Mouse (Mus musculus) gonadal fat pad, adult 2 months (tissue): Measurements from ENCODE around the gene Fat3. TPM values are rescaled to one million over a fixed set of nuclear protein-coding genes. Genes with fewer than 3 reads are reported as not detected.

Source experiments
- DNase-seq: peaks from one replicate; pipeline ENCODE4 v3.0.0-alpha.2; 2012; ENCODE audit warnings: low read depth
- polyA plus RNA-seq: library from polyadenylated mRNA; depleted of rRNA; stranded (reverse); fragments of >200 nt; gene quantifications from 2 replicates; pipeline ENCODE4 v1.2.3, GENCODE M21; 2012

Fat3 gene
- polyA plus RNA-seq, 1 experiment, result 1.00 TPM

GRCm38 (mm10) chr9:16246741-16247140, 254.3 kb downstream of the Fat3 start:
- no peak for DNase-seq

DNA sequence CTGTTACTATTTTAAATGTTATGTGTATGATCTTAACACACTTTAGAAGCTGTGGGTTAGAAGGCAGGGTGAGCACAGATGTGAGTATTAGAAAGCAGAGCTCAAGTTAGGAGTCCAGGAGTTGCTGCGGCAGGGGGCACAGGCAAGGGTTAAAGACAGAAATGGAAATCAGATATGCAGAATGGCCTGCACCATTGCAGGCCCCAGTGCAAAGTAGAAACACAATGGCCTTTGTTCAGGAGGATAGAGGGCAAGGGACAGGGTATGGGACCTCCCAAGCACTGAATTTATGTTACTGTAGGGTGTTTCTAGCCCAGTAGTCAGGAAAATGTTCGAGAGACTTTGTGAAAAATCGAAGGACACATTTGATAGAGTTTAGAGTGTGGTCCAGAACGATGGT, 269.5 kb downstream of the Fat3 start:
- DNase-seq, result no peak

DNA sequence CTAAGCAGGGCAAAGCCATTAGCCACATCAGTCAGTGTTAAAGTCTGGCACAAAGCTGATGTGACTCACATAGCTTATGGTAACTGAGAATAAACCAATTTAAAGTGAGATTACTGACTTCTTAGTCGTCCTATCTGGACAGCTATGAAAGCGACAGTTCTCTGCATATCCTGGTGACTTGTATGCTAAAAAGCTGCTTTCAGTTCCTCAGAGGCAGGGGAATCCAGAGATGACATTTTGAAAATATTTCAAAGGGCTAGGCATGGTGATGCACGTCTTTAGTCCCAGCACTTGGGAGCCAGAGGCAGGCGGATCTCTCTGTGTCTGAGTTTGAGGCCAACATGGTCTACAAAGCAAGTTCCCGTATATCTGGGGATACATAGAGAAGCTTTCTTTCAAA, 272.2 kb downstream of the Fat3 start:
- DNase-seq, result no peak

- no peak for DNase-seq
Measured at GRCm38 (mm10) chr9:16227398-16227797, 273.7 kb downstream of the Fat3 start.

- DNase-seq, result no peak
Measured at GRCm38 (mm10) chr9:16226545-16226944, 274.5 kb downstream of the Fat3 start.

GRCm38 (mm10) chr9:16221885-16222284, 279.2 kb downstream of the Fat3 start:
- peak; percentile 68 for DNase-seq

- DNase-seq, result peak; percentile 92
Measured at GRCm38 (mm10) chr9:16216235-16216634, 284.9 kb downstream of the Fat3 start.

- DNase-seq, result no peak
Measured at GRCm38 (mm10) chr9:16214731-16215681, 286.1 kb downstream of the Fat3 start.

- DNase-seq, result no peak
Measured at GRCm38 (mm10) chr9:16213324-16213723, 287.8 kb downstream of the Fat3 start.

- DNase-seq, result no peak
Measured at GRCm38 (mm10) chr9:16212628-16213027, 288.5 kb downstream of the Fat3 start.

DNA sequence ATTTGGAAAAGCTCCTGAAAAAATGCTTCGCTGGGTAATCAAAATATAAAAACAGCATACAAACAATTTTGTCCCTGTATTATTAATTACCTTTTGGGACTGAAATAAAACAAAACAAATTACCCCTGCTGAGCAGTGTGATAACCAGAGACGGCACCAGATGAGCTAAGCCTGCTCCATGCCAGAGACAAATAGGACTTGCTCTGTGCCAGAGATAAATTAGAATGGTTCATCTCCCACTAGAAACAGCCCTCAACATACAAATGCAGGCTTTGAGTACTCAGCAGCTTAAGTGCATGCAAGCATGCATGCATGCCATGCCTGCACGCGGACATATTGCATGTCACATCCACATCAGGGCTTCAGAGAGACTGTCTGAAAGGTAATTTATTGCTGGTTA, 288.9 kb downstream of the Fat3 start:
- DNase-seq, result no peak

- DNase-seq, result no peak
Measured at GRCm38 (mm10) chr9:16211468-16211867, 289.6 kb downstream of the Fat3 start.

DNA sequence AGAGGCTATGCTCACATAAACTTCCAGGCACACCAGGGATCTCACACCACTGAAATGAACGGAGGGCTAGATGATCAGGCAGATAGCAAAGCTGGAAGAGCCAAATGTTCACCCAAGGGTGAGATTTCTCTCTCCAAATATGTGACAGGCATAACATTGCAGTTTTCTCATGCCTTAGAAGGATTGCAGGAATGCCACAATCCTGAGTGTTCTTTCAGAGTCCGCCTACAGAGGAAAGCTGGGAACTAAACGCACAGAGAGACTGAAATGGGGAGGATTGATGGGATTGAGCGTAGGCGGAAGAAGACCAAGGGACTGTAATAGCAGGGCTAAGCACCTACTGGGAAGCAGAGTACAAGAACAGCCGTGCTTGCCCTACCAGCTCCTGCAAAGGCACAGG, 298.8 kb downstream of the Fat3 start:
- no peak for DNase-seq

GRCm38 (mm10) chr9:16200948-16201347, 300.1 kb downstream of the Fat3 start:
- peak; percentile 66 for DNase-seq

- DNase-seq, result no peak
Measured at GRCm38 (mm10) chr9:16186461-16186860, 314.6 kb downstream of the Fat3 start.

- DNase-seq, result peak; percentile 76
Measured at GRCm38 (mm10) chr9:16169238-16169637, 331.8 kb downstream of the Fat3 start.

DNA sequence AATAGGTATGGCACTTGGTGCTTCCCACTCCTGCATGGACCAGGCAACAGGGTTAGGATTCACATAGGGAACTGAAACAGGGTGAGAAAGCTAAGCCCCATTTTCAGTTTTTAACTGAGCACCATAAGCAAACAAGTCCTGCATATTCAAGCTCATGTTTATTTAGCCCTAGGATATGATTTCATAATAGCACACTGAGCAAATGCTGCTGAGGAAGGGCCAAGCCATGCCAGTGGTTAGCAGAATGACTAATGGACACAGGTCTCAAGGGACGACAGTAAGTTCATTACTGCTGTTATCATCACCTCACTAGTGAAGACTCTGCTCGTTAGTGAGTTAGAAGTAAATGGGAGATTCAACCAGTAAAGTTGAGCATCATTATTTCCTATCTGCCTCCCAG, 333.0 kb downstream of the Fat3 start:
- no peak for DNase-seq

GRCm38 (mm10) chr9:16159366-16159765, 341.7 kb downstream of the Fat3 start:
- no peak for DNase-seq

DNA sequence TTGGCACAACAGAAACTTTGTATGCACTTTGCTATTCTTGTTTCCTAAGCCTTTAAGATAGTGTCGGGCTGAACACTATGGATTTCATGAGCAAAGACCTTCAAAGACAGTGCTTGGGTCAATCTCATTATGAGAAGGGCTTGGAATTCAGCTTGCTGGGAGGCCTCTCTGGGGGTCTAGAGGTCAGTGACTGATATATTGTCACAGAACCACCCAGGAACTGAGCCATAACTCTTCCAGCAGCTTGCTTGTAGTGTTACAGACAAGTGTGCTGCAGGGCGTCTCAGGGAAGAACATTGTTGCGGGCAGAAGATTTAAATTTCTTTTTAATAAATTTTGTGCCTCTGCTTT, 347.5 kb downstream of the Fat3 start:
- no peak for DNase-seq

- no peak for DNase-seq
Measured at GRCm38 (mm10) chr9:16152756-16153579, 348.1 kb downstream of the Fat3 start.

GRCm38 (mm10) chr9:16150046-16150445, 351.0 kb downstream of the Fat3 start:
- DNase-seq, result no peak

- DNase-seq, result no peak
Measured at GRCm38 (mm10) chr9:16147735-16148134, 353.4 kb downstream of the Fat3 start.

- DNase-seq, result no peak
Measured at GRCm38 (mm10) chr9:16144684-16145083, 356.4 kb downstream of the Fat3 start.
